Mouse (Mus musculus): ENCODE results near the gene Asgr2.
"Not testable (repeated sequence)": the region's sequence is repeated elsewhere in the genome, so short reads cannot be mapped to it uniquely, and the experiment has no call there.

The Asgr2 gene

GRCm38 (mm10) chr11:70091986-70092783 is at the start of gene Asgr2:
Gene Asgr2 (plus strand): TSS chr11:70092644.
- no peak for DNase-seq

GRCm38 (mm10) chr11:70043665-70044064 is 48.8 kb upstream of the Asgr2 start:
- DNase-seq = no peak

GRCm38 (mm10) chr11:70045435-70045834 is 47.0 kb upstream of the Asgr2 start:
- DNase-seq = no peak

- DNase-seq = no peak
These were observed 43.1 kb upstream of the Asgr2 start for GRCm38 (mm10) chr11:70049366-70049765.

- no peak for DNase-seq
These were observed 42.6 kb upstream of the Asgr2 start for GRCm38 (mm10) chr11:70049816-70050215.

- DNase-seq = no peak
These were observed 39.3 kb upstream of the Asgr2 start for GRCm38 (mm10) chr11:70053156-70053555.

- DNase-seq = no peak
These were observed 38.4 kb upstream of the Asgr2 start, which contains the start of gene Asgr1 for GRCm38 (mm10) chr11:70053898-70054570. Gene Asgr1 (plus strand): TSS chr11:70054085.

GRCm38 (mm10) chr11:70055618-70056214 is 36.7 kb upstream of the Asgr2 start:
- peak; percentile 54 for DNase-seq

- DNase-seq = no peak
These were observed 34.6 kb upstream of the Asgr2 start for GRCm38 (mm10) chr11:70057805-70058204.

GRCm38 (mm10) chr11:70059930-70060329 is 32.5 kb upstream of the Asgr2 start:
- DNase-seq = no peak

- no peak for DNase-seq
These were observed 29.4 kb upstream of the Asgr2 start for GRCm38 (mm10) chr11:70063053-70063452.

- no peak for DNase-seq
These were observed 25.7 kb upstream of the Asgr2 start for GRCm38 (mm10) chr11:70066701-70067100.

- DNase-seq = no peak
These were observed 24.2 kb upstream of the Asgr2 start for GRCm38 (mm10) chr11:70068245-70068644.

- DNase-seq = no peak
These were observed 22.4 kb upstream of the Asgr2 start for GRCm38 (mm10) chr11:70070057-70070456.

GRCm38 (mm10) chr11:70070603-70071002 is 21.8 kb upstream of the Asgr2 start:
- DNase-seq = not testable (repeated sequence)

GRCm38 (mm10) chr11:70074379-70075071 is 17.9 kb upstream of the Asgr2 start:
- DNase-seq = peak; percentile 56

- no peak for DNase-seq
These were observed 16.9 kb upstream of the Asgr2 start for GRCm38 (mm10) chr11:70075581-70075980.

- DNase-seq = no peak
These were observed 15.0 kb upstream of the Asgr2 start for GRCm38 (mm10) chr11:70077441-70077840.

- DNase-seq = no peak
These were observed 13.3 kb upstream of the Asgr2 start for GRCm38 (mm10) chr11:70079175-70079574.

GRCm38 (mm10) chr11:70079928-70080327 is 12.5 kb upstream of the Asgr2 start:
- no peak for DNase-seq

GRCm38 (mm10) chr11:70080803-70081590 is 11.4 kb upstream of the Asgr2 start:
- no peak for DNase-seq

GRCm38 (mm10) chr11:70084563-70084962 is 7.9 kb upstream of the Asgr2 start:
- no peak for DNase-seq

Measured in right cerebral cortex, postnatal 25 days (tissue).